Mouse (Mus musculus): ENCODE data around the gene Rnf150. TPM values are rescaled to one million over a fixed set of nuclear protein-coding genes. Genes with fewer than 3 reads are reported as not detected.

Rnf150 gene
- polyA plus RNA-seq, 1 experiment, result 1.5 TPM

- 4% methylated on average over 1 of the region's 1 CpGs for WGBS
- TF ChIP-seq CTCF (IDR thresholded peaks at IDR 0.05; ENCODE audit: borderline replicate concordance, control insufficient read depth, extremely low read depth, insufficient read depth, low read length, poor library complexity) (no peak), POLR2A (IDR thresholded peaks at IDR 0.05; ENCODE audit: control insufficient read depth, extremely low read depth, insufficient read depth, low read length, poor library complexity) (no peak)
- H3K36me3 ChIP-seq (ENCODE audit: control insufficient read depth, insufficient read depth, low read length), result no peaks in the 10 kb centered on the region
- no peak for DNase-seq
- no peak overlapping the region for H3K27ac ChIP-seq (ENCODE audit: control insufficient read depth, insufficient read depth, low read length)
- no peaks in the 10 kb centered on the region for H3K27me3 ChIP-seq (ENCODE audit: control insufficient read depth, insufficient read depth, low read length)
- no peaks in the 10 kb centered on the region for H3K4me1 ChIP-seq (replicated peaks; ENCODE audit: control insufficient read depth, insufficient read depth, low read length)
- H3K4me3 ChIP-seq (ENCODE audit: control insufficient read depth, insufficient read depth, low read length), result no peak overlapping the region
These were observed 119.7 kb downstream of the Rnf150 start for GRCm38 (mm10) chr8:82982873-82983272.

- 42% methylated on average over 5 of the region's 5 CpGs for WGBS
- Histone ChIP-seq H3K4me3 (ENCODE audit: control insufficient read depth, insufficient read depth, low read length) (no peak overlapping the region), H3K27me3 (ENCODE audit: control insufficient read depth, insufficient read depth, low read length) (no peaks in the 10 kb centered on the region), H3K36me3 (ENCODE audit: control insufficient read depth, insufficient read depth, low read length) (no peaks in the 10 kb centered on the region), H3K4me1 (replicated peaks; ENCODE audit: control insufficient read depth, insufficient read depth, low read length) (no peaks in the 10 kb centered on the region), H3K27ac (ENCODE audit: control insufficient read depth, insufficient read depth, low read length) (no peak overlapping the region)
- no peak for TF ChIP-seq CTCF (IDR thresholded peaks at IDR 0.05; ENCODE audit: borderline replicate concordance, control insufficient read depth, extremely low read depth, insufficient read depth, low read length, poor library complexity)
- TF ChIP-seq POLR2A (IDR thresholded peaks at IDR 0.05; ENCODE audit: control insufficient read depth, extremely low read depth, insufficient read depth, low read length, poor library complexity), result no peak
- DNase-seq, result no peak
These were observed 120.1 kb downstream of the Rnf150 start for GRCm38 (mm10) chr8:82983301-82983700.

GRCm38 (mm10) chr8:82992093-82992492 lies 128.9 kb downstream of the Rnf150 start:
- TF ChIP-seq CTCF (IDR thresholded peaks at IDR 0.05; ENCODE audit: borderline replicate concordance, control insufficient read depth, extremely low read depth, insufficient read depth, low read length, poor library complexity) (no peak), POLR2A (IDR thresholded peaks at IDR 0.05; ENCODE audit: control insufficient read depth, extremely low read depth, insufficient read depth, low read length, poor library complexity) (no peak)
- Histone ChIP-seq H3K36me3 (ENCODE audit: control insufficient read depth, insufficient read depth, low read length) (no peaks in the 10 kb centered on the region), H3K4me3 (ENCODE audit: control insufficient read depth, insufficient read depth, low read length) (no peak overlapping the region), H3K4me1 (replicated peaks; ENCODE audit: control insufficient read depth, insufficient read depth, low read length) (no peaks in the 10 kb centered on the region), H3K27me3 (ENCODE audit: control insufficient read depth, insufficient read depth, low read length) (no peaks in the 10 kb centered on the region), H3K27ac (ENCODE audit: control insufficient read depth, insufficient read depth, low read length) (no peak overlapping the region)
- no peak for DNase-seq
- 19% methylated on average over 4 of the region's 4 CpGs for WGBS

- Histone ChIP-seq H3K4me1 (replicated peaks; ENCODE audit: control insufficient read depth, insufficient read depth, low read length) (no peaks in the 10 kb centered on the region), H3K27ac (ENCODE audit: control insufficient read depth, insufficient read depth, low read length) (no peak overlapping the region), H3K27me3 (ENCODE audit: control insufficient read depth, insufficient read depth, low read length) (no peaks in the 10 kb centered on the region), H3K36me3 (ENCODE audit: control insufficient read depth, insufficient read depth, low read length) (no peaks in the 10 kb centered on the region), H3K4me3 (ENCODE audit: control insufficient read depth, insufficient read depth, low read length) (no peak overlapping the region)
- WGBS, result 94% methylated on average over 3 of the region's 3 CpGs
- no peak for DNase-seq
- no peak for TF ChIP-seq POLR2A (IDR thresholded peaks at IDR 0.05; ENCODE audit: control insufficient read depth, extremely low read depth, insufficient read depth, low read length, poor library complexity)
- TF ChIP-seq CTCF (IDR thresholded peaks at IDR 0.05; ENCODE audit: borderline replicate concordance, control insufficient read depth, extremely low read depth, insufficient read depth, low read length, poor library complexity), result no peak
These were observed 132.7 kb downstream of the Rnf150 start for GRCm38 (mm10) chr8:82995727-82996438.

GRCm38 (mm10) chr8:82996843-82997242 lies 133.7 kb downstream of the Rnf150 start:
- no peaks in the 10 kb centered on the region for H3K36me3 ChIP-seq (ENCODE audit: control insufficient read depth, insufficient read depth, low read length)
- H3K4me1 ChIP-seq (replicated peaks; ENCODE audit: control insufficient read depth, insufficient read depth, low read length), result no peaks in the 10 kb centered on the region
- H3K27me3 ChIP-seq (ENCODE audit: control insufficient read depth, insufficient read depth, low read length), result no peaks in the 10 kb centered on the region
- no peak for DNase-seq
- H3K4me3 ChIP-seq (ENCODE audit: control insufficient read depth, insufficient read depth, low read length), result no peak overlapping the region
- 93% methylated on average over 3 of the region's 3 CpGs for WGBS
- H3K27ac ChIP-seq (ENCODE audit: control insufficient read depth, insufficient read depth, low read length), result no peak overlapping the region
- TF ChIP-seq CTCF (IDR thresholded peaks at IDR 0.05; ENCODE audit: borderline replicate concordance, control insufficient read depth, extremely low read depth, insufficient read depth, low read length, poor library complexity) (no peak), POLR2A (IDR thresholded peaks at IDR 0.05; ENCODE audit: control insufficient read depth, extremely low read depth, insufficient read depth, low read length, poor library complexity) (no peak)

GRCm38 (mm10) chr8:82998778-82999177 lies 135.6 kb downstream of the Rnf150 start:
- H3K27me3 ChIP-seq (ENCODE audit: control insufficient read depth, insufficient read depth, low read length), result no peaks in the 10 kb centered on the region
- no peaks in the 10 kb centered on the region for H3K4me1 ChIP-seq (replicated peaks; ENCODE audit: control insufficient read depth, insufficient read depth, low read length)
- no peak overlapping the region for H3K27ac ChIP-seq (ENCODE audit: control insufficient read depth, insufficient read depth, low read length)
- 88% methylated on average over 2 of the region's 2 CpGs for WGBS
- DNase-seq, result no peak
- no peak overlapping the region for H3K4me3 ChIP-seq (ENCODE audit: control insufficient read depth, insufficient read depth, low read length)
- TF ChIP-seq POLR2A (IDR thresholded peaks at IDR 0.05; ENCODE audit: control insufficient read depth, extremely low read depth, insufficient read depth, low read length, poor library complexity) (no peak), CTCF (IDR thresholded peaks at IDR 0.05; ENCODE audit: borderline replicate concordance, control insufficient read depth, extremely low read depth, insufficient read depth, low read length, poor library complexity) (no peak)
- H3K36me3 ChIP-seq (ENCODE audit: control insufficient read depth, insufficient read depth, low read length), result no peaks in the 10 kb centered on the region
